Mouse (Mus musculus) forebrain, postnatal 0 days (tissue): ENCODE results near the gene Cdh15. TPM values are rescaled to one million over a fixed set of nuclear protein-coding genes. Genes with fewer than 3 reads are reported as not detected.

Experiments
- ATAC-seq: fragments of 200-750 bp; cut with Nextera tagmentation; 2 replicates; pipeline ENCODE4 v1.8.0; 2017; ENCODE audit warnings: mild to moderate bottlenecking, moderate library complexity
- DNase-seq: peaks from one replicate; pipeline ENCODE4 v3.0.0-alpha.2; 2015
- H3K27ac ChIP-seq: fragments of 300-500 bp; sonication (generic); 2 replicates; pipeline ENCODE4 v1.5.1; 2014; ENCODE audit warnings: low read depth, mild to moderate bottlenecking, antibody characterized with exemption, low read length, moderate library complexity, mixed read lengths
- H3K27me3 ChIP-seq: fragments of 300-500 bp; sonication (generic); 2 replicates; pipeline ENCODE4 v1.6.1; 2014; ENCODE audit warnings: mild to moderate bottlenecking, low read length, mixed read lengths; ENCODE audit not compliant: insufficient read depth
- H3K36me3 ChIP-seq: fragments of 300-500 bp; sonication (generic); 2 replicates; pipeline ENCODE4 v1.6.1; 2014; ENCODE audit warnings: mild to moderate bottlenecking, moderate library complexity; ENCODE audit not compliant: insufficient read depth
- H3K4me1 ChIP-seq: fragments of 300-500 bp; sonication (generic); 2 replicates; pipeline ENCODE4 v1.6.1; 2014; ENCODE audit warnings: antibody characterized with exemption; ENCODE audit not compliant: insufficient read depth
- H3K4me2 ChIP-seq: fragments of 300-500 bp; sonication (generic); 2 replicates; pipeline ENCODE4 v1.6.1; 2014; ENCODE audit warnings: low read depth, mild to moderate bottlenecking, moderate library complexity
- H3K4me3 ChIP-seq: fragments of 300-500 bp; sonication (generic); 2 replicates; pipeline ENCODE4 v1.5.1; 2014; ENCODE audit warnings: low read depth, low read length, mixed read lengths
- H3K9ac ChIP-seq: fragments of 300-500 bp; sonication (generic); 2 replicates; pipeline ENCODE4 v1.6.1; 2014; ENCODE audit warnings: mild to moderate bottlenecking
- H3K9me3 ChIP-seq: fragments of 300-500 bp; sonication (generic); 2 replicates; pipeline ENCODE4 v1.6.1; 2016; ENCODE audit warnings: low read length
- CTCF ChIP-seq: sonication (generic); IDR thresholded peaks from 2 replicates; pipeline ENCODE4 v1.5.1; 2016; ENCODE audit warnings: antibody characterized with exemption, control low read depth, low read depth
- WGBS: fragments of 180-500 bp; shearing (Covaris S2); extraction: QIAGEN DNeasy Blood & Tissue Kit; methylation state at CpG from one replicate; pipeline ENCODE4 v1.1.7; 2014; 5-methylcytosine and 5-hydroxymethylcytosine counted together
- polyA plus RNA-seq: library from polyadenylated mRNA; unstranded; fragments of >200 nt; fragmentation: Nextera tagmentation; extraction: Ambion mirVana; gene quantifications from 2 replicates; pipeline ENCODE4 v1.2.1, GENCODE M21; 2015
- total RNA-seq: library from RNA; depleted of rRNA; stranded (reverse); fragments of >200 nt; gene quantifications from 2 replicates; pipeline ENCODE4 v1.2.3, GENCODE M21; 2014

The Cdh15 gene
- total and polyA plus RNA-seq, 2 experiments from 2014 or later: 1.7 to 3.3 TPM

DNA sequence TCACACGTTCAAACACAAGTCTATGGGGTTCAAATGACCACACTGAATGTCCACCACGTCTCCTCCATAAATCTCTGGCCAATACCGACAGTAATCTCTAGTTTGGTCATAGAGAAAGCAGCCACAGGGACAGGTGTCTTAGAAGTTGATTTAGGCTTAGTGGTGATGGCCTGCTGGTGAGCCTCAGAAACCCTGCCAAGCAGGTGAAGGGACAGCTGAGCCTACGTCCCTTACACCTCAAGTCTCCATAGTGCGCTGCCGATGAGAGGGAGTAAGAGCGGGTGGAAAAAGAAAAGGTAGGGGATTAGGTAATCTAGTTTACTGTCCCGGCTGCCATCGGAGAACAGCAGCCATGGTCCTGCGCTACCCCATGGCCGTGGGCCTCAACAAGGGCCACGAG lies 11.6 kb upstream of the Cdh15 start:
- no peaks in the 10 kb centered on the region for H3K4me1 ChIP-seq

DNA sequence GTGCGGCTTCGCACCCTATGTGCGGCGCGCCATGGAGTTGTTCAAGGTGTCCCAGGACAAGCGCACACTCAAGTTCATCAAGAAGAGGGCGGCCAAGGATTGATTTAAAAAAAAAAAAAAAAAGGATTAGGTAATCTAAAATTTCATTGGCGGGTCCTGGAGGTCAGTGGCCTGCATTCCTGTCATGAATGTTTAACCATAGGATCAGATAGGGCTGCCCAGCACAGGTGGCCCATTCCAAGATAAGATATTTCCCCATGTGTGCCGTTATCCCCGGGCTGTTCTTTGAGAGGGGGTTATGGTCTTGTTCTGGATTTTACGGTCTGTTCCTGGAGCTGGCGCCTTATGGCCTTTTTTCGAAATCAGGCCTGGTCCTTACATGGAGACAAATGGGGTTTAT lies 11.1 kb upstream of the Cdh15 start:
- Histone ChIP-seq H3K36me3 (no peaks in the 10 kb centered on the region), H3K4me3 (no peak overlapping the region), H3K4me1 (no peaks in the 10 kb centered on the region), H3K27me3 (no peaks in the 10 kb centered on the region), H3K9me3 (no peaks in the 10 kb centered on the region), H3K9ac (no peak overlapping the region), H3K4me2 (no peak overlapping the region), H3K27ac (no peak overlapping the region)
- TF ChIP-seq CTCF: no peak
- WGBS: 93% methylated on average over 13 of the region's 13 CpGs
- DNase-seq (no peak), ATAC-seq (no peak)

More for the DNA sequence above, 11.6 kb upstream of the Cdh15 start:
- no peaks in the 10 kb centered on the region for H3K36me3 ChIP-seq
- DNase-seq: no peak
- H3K27me3 ChIP-seq: no peaks in the 10 kb centered on the region
- H3K9ac ChIP-seq: no peak overlapping the region
- H3K9me3 ChIP-seq: no peaks in the 10 kb centered on the region
- 90% methylated on average over 12 of the region's 12 CpGs for WGBS
- H3K4me2 ChIP-seq: no peak overlapping the region
- H3K4me3 ChIP-seq: no peak overlapping the region
- TF ChIP-seq CTCF: no peak
- no peak for ATAC-seq
- no peak overlapping the region for H3K27ac ChIP-seq

DNA sequence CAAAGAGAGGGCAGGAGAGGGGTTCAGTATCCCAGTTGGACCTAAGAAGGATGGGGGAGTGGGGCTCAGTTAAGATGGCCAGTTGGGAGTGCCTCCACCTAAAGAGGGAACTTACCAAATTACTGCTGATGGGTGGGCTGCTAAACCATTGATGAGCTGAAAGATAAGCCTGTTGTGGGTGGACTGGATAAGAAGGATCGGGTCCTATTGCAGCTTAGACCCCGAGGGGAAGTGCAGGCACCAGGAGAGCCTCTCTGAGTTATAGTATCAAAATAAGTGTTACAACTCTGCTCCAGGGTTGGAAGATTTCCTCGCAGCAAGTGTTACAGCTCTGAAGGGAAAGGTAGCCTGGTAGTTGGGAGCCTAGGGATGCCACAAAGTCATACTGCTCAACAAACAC lies 3.6 kb upstream of the Cdh15 start:
- ATAC-seq: no peak
- Histone ChIP-seq H3K4me2 (no peak overlapping the region), H3K4me3 (no peak overlapping the region), H3K9me3 (no peaks in the 10 kb centered on the region), H3K27ac (no peak overlapping the region), H3K4me1 (no peaks in the 10 kb centered on the region), H3K27me3 (no peaks in the 10 kb centered on the region), H3K36me3 (no peaks in the 10 kb centered on the region), H3K9ac (no peak overlapping the region)
- DNase-seq: no peak
- no peak for TF ChIP-seq CTCF
- 74% methylated on average over 3 of the region's 3 CpGs for WGBS

DNA sequence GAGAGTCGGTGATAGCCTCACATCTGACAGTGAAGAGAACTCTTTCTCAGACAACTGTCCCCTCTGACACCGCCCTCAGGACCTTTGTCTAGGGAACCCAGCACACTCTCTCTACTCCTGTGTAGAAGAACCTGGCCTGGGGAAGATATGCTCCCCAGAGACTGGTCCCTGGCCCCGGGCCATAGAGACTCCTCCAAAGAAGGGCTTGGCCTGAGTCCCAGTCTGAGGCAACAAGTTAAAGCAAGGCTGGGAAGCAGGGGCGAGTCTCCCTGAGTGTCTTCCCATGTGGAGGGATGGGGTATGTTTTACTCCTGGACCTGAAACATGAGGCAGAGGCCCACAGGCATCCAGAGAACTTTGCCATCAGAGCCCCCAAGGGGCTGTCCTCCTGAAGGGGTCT lies 2.1 kb upstream of the Cdh15 start:
- Histone ChIP-seq H3K9me3 (no peaks in the 10 kb centered on the region), H3K36me3 (no peaks in the 10 kb centered on the region), H3K4me2 (no peak overlapping the region), H3K27ac (no peak overlapping the region), H3K27me3 (no peaks in the 10 kb centered on the region), H3K4me3 (no peak overlapping the region), H3K9ac (no peak overlapping the region), H3K4me1 (no peaks in the 10 kb centered on the region)
- 61% methylated on average over 4 of the region's 4 CpGs for WGBS
- DNase-seq: no peak
- TF ChIP-seq CTCF: no peak
- no peak for ATAC-seq

DNA sequence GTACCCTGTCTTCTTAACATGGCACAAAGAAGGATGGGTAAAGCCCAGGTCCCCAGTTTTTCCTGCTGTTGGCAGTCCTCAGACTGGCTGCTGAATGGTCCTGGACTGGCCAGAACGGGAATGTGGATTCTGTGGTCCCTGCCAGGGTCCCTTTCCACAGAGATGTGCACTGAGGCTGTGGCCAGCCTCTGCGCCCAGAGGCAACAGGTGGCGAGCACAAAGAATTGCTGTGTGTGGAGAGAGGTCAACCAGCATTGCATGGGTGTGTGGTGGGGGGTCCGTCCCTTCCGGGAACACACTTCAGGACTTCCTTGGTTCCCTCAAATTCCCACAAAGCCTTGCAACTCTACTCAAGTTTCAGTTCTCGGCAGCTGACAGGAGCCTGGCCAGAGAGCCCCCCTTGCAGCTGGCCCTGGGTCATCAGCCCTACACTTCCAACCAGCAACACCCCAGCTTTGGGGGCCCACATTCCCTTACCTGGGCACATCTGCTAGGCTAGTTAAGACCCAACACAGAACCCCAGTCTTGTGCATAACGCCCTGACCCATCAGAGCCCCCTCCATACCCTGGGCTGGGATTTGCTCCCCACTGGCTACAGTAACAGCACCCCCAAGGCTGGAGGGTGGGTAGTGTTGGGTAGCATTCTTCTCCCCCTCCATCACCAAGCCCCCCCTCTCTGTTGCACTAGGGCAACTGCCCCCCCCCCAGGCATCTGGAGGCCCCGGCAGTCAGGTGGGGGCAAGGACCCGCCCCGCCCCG lies 1.6 kb downstream of the Cdh15 start:
- H3K4me3 ChIP-seq: no peak overlapping the region
- no peaks in the 10 kb centered on the region for H3K36me3 ChIP-seq
- H3K4me1 ChIP-seq: peaks cover 13% of the 10 kb centered on the region; the same call in 1 of the 2 replicates
- WGBS: 70% methylated on average over 11 of the region's 11 CpGs
- H3K9me3 ChIP-seq: no peaks in the 10 kb centered on the region
- ATAC-seq: no peak
- no peak for TF ChIP-seq CTCF
- H3K9ac ChIP-seq: no peak overlapping the region
- H3K27ac ChIP-seq: no peak overlapping the region
- no peak for DNase-seq
- no peaks in the 10 kb centered on the region for H3K27me3 ChIP-seq
- no peak overlapping the region for H3K4me2 ChIP-seq

DNA sequence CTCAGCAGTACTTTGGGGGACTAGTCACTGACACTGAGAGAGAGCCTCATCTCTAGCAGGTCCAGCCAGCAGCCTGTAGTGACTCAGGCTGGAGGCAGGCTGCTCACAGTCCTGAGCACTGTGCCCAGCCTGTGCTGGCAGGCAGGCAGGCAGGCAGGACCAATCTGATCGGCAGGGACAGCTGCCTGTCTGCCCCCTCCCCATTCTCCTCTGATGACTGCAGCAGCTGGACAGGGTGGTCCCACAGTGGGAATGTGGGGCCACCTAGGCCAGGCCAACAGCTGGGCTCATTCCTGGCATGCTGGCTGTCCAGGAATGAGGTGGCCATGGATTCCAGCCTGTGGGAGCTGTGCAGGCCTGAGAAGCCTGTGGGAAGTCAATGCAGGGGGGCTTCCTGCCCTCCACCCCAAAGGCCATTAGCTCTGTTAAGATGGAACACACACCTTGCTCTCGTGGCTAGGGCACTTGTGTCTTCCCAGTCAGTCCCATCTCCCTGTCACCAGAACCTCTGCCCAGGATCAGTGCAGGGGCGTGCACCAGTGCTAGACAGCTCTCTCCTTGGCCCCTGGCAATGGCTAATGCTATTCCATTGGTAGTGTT lies 3.0 kb downstream of the Cdh15 start:
- Histone ChIP-seq H3K9me3 (no peaks in the 10 kb centered on the region), H3K9ac (no peak overlapping the region), H3K4me2 (no peak overlapping the region), H3K27ac (no peak overlapping the region), H3K4me3 (no peak overlapping the region), H3K36me3 (no peaks in the 10 kb centered on the region), H3K27me3 (no peaks in the 10 kb centered on the region), H3K4me1 (peaks cover 13% of the 10 kb centered on the region; the same call in 1 of the 2 replicates)
- no peak for TF ChIP-seq CTCF
- DNase-seq (no peak), ATAC-seq (no peak)
- WGBS: 71% methylated on average over 3 of the region's 3 CpGs
